Mouse (Mus musculus): ENCODE measurements around the gene Zfp169.

Zfp169 gene

GRCm38 (mm10) chr13:48515861-48516260 lies 2.6 kb upstream of the Zfp169 start:
- DNase-seq: no peak

GRCm38 (mm10) chr13:48508661-48509060 lies 4.6 kb downstream of the Zfp169 start:
- no peak for DNase-seq

- no peak for DNase-seq
Measured at GRCm38 (mm10) chr13:48502422-48502821, 10.8 kb downstream of the Zfp169 start.

- DNase-seq: no peak
Measured at GRCm38 (mm10) chr13:48498676-48499075, 14.6 kb downstream of the Zfp169 start.

DNA sequence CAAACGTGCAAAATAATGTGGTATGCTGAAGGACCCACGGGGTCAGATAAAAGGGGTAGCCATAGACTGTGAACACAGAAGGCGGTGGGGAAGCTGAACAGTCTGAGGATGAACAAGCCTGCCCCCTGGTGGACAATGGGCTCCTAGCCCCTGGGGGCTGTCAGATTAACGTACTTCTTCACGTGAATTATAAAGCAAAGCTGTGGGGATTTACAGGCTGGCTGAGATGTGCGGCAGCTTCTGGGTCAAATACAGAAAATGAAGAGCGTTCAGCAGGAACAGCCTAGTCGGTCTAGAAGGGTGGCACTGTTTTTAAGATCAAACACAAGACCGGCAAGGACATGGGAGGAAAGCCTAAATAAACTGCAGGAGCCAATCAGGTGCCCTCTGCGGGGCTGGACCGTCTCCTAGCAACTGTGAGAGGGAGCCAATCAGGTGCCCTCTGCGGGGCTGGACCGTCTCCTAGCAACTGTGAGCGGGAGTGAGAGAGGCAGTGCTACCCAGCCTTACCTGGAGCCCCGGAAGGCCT lies 15.5 kb downstream of the Zfp169 start:
- DNase-seq: peak in 1 of 2 experiments; percentile 54

DNA sequence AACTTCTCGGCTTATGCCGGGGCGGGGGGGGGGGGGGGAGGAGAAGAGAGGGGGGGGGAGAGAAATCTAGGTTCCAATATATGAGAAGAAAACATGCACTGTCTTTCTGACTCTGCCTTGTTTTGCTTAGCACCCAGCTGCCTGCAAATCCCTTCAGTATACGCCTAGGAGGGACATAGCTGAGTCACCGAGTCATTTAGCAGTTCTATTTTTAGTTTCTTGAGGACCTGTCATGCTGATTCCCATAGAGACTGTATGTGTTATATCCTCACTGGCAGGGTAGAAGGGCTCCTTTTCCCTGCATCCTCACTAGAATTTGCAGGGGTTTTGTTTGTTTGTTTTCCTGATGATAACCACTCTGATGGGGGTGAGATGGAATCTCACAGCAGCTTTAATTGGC lies 20.1 kb downstream of the Zfp169 start:
- DNase-seq: no peak

GRCm38 (mm10) chr13:48490396-48491182 lies 22.7 kb downstream of the Zfp169 start:
- no peak for DNase-seq

- DNase-seq: no peak
Measured at GRCm38 (mm10) chr13:48483606-48484005, 29.6 kb downstream of the Zfp169 start.

DNA sequence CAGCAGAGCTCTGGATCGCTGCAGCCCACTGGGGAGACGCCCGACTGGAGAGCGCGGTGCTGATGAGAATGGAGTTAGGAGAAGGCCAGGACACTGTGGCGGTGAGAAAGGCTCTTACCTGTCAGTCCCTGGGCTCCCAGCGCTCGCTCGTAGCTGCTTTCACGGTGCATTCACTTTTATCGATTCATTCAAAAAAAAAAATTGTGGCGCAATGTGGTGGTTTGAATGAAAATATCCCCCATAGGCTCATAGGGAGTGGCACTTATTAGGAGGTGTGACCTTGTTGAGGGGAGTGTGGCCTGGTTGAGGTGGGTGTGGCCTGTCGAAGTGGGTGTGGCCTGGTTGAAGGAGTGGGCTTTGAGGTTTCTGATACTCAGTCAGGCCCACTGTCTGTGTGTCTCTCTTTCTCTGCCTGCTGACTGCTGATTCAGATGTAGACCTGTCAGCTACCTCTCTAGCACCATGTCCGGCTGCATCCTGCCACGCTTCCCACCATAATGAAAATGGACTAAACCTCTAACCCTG lies 44.5 kb downstream of the Zfp169 start:
- DNase-seq: no peak

DNA sequence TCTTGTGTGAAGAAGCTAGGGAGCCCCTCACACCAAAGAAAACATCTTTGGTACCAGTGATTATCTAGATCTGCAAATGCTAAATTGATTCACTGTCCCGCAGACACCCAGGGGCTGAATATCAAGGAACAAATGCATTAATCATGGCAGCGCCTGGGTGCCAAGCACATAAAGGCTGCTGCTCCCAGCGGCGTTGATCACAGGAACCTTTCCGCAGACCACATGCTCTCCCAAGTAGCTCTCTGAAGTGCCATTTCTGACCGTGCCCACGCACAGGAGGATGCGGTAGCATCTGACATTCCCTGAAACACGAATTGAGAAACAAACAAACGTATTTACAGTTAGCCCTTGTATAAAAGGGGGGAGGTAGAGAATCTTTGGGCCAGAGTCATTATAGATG lies 47.1 kb downstream of the Zfp169 start:
- no peak for DNase-seq

- peak in 1 of 2 experiments; percentile 44 for DNase-seq
Measured at GRCm38 (mm10) chr13:48464170-48464569, 49.1 kb downstream of the Zfp169 start.

GRCm38 (mm10) chr13:48459280-48459679 lies 54.0 kb downstream of the Zfp169 start:
- no peak for DNase-seq

DNA sequence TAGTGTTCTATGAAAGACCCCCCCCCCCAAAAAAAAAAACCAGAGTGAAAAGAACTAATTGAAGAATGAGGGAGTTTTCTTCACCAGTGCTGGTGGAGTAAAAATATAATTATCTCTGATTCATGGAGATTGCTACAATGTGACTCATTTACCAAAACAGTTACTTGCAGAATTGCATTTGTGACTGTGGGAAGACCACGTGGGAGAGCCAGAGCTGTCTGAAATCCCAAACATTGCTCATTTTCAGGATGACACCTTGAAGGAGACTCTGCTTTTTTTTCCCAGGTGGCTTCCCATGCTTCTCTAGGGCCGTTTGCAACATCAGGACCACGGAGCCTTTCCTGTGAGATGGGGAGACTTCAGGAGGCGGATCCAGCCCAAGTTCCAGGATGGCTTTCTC lies 65.1 kb downstream of the Zfp169 start:
- no peak for DNase-seq

- DNase-seq: no peak
Measured at GRCm38 (mm10) chr13:48443996-48444395, 69.3 kb downstream of the Zfp169 start.

DNA sequence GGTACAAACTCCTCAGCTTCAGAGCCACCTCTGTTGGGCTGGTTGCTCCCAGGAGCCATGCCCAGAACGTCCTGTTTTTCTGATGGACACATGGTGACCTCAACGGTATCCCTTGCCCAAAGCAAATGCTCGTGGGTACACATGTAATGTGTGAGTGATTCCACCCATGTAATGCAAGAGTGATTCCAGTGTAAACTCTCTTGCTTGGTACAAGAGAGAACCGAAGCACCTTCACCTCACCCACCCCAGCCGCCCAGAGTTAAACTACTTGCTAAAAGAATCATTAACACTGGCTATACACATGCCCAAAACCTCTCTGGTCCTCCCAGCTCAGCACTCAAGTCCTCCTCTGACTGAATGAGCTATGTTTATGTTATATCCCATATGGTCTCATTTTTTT lies 74.9 kb downstream of the Zfp169 start:
- no peak for DNase-seq

All from spleen, adult 18-20 months (tissue).